Mouse (Mus musculus): ENCODE results near the gene Slc6a13.

Gene Slc6a13

GRCm38 (mm10) chr6:121299954-121300353, at the start of gene Slc6a13:
Gene Slc6a13 (plus strand): TSS chr6:121300227.
- TF ChIP-seq GATA4 (IDR thresholded peaks at IDR 0.05; ENCODE audit: insufficient replicate concordance, low read length), result no peak

GRCm38 (mm10) chr6:121250406-121250805, 49.6 kb upstream of the Slc6a13 start:
- no peak for TF ChIP-seq GATA4 (IDR thresholded peaks at IDR 0.05; ENCODE audit: insufficient replicate concordance, low read length)

DNA sequence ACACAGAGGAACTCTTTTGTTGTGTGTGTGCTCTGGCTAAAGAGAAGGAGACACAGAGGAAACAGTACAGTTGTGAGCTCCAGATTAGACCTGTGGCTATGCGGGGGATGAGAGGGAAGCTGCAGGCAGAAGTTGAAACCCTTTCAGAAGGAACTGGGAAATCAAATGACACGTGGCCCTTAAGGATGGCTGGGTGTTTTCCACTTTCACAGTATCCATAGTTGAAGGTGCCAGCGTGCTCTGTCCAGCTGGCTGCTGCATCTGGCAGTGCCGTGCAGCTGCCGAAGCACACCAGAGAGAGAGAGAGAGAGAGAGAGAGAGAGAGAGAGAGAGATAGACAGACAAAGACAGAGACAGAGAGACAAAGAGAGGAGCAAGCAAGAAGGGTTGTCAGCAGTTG, 48.8 kb upstream of the Slc6a13 start:
- no peak for TF ChIP-seq GATA4 (IDR thresholded peaks at IDR 0.05; ENCODE audit: insufficient replicate concordance, low read length)

DNA sequence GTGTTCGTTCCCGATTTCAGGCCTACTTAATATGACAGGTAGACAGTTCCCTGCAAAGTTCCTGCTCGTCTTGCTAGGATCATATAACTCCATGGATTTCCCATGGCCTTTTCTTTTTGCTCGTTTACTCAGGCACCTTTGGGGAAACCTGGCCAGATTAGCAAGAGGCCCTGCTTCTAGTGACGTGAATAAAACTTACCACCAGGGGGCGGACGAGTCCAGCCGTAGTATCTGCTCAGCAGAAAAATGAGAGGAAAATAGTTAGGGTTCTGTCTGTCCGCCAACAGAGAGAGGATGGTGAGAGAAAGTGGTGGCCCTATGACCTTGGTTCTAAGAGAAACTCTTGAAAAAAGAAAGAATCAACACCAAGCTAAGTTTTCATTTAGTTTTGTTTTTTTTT, 39.5 kb upstream of the Slc6a13 start:
- no peak for TF ChIP-seq GATA4 (IDR thresholded peaks at IDR 0.05; ENCODE audit: insufficient replicate concordance, low read length)

DNA sequence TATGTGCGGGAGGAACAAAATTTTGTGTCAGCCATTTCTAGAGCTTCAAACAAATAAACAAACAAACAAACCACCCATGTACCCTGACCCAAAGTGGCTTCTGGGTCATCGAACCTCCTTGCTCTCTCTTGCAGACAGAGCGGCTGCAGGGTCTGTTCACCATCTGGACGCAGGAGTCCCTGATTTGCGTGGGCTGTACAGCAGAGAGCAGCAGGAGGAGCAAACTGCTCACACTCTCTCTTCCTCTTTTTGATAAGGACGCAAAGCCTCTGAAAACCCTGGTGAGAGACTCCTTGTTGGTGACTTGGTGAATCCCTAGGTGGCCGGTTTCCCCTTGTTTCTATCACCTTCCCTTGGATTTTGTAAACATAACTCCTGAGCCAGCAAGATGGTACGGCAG, 38.8 kb upstream of the Slc6a13 start:
- TF ChIP-seq GATA4 (IDR thresholded peaks at IDR 0.05; ENCODE audit: insufficient replicate concordance, low read length), result no peak

DNA sequence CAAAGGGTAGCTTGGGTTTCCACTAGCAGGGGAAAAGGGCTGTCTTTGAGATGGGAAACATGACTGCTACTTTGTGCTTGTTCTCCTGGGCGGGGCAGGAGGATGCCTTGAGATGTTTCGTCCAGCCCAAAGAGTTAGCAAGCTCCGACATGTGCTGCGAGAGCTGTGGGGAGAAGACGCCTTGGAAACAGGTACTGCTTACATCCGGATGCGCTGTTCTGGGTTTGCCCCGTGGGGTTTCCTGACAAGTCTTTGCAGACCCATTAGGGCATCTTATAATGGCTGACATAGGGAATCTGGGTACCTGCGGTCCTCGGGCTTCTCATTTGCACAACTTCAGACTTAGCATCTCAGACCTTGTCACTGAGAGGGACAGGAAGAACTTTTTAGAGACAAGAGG, 38.0 kb upstream of the Slc6a13 start:
- TF ChIP-seq GATA4 (IDR thresholded peaks at IDR 0.05; ENCODE audit: insufficient replicate concordance, low read length), result no peak

- no peak for TF ChIP-seq GATA4 (IDR thresholded peaks at IDR 0.05; ENCODE audit: insufficient replicate concordance, low read length)
Measured at GRCm38 (mm10) chr6:121262496-121262895, 37.5 kb upstream of the Slc6a13 start.

GRCm38 (mm10) chr6:121270156-121270555, 29.9 kb upstream of the Slc6a13 start:
- no peak for TF ChIP-seq GATA4 (IDR thresholded peaks at IDR 0.05; ENCODE audit: insufficient replicate concordance, low read length)

- TF ChIP-seq GATA4 (IDR thresholded peaks at IDR 0.05; ENCODE audit: insufficient replicate concordance, low read length), result no peak
Measured at GRCm38 (mm10) chr6:121271707-121272074, 28.3 kb upstream of the Slc6a13 start.

GRCm38 (mm10) chr6:121272075-121272800, 27.8 kb upstream of the Slc6a13 start:
- TF ChIP-seq GATA4 (IDR thresholded peaks at IDR 0.05; ENCODE audit: insufficient replicate concordance, low read length), result no peak

DNA sequence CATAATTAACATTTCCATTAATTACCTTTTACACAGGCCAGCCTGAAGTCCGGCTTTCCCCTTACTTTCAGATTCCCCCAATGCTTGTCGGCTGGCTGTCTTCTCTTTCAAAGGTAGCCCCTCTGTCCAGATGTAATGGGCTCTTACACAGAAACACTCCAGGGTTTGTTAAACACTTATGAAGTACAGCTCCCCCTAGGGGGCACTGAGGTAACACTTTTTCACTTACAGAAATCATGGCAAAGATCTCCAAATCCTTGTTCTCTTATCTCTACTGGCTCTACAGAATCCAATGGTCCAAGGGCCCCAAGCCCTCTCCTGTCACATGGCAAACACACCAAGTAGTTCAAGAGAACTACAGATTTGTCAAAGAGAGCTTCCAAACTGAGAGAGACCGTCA, 25.7 kb upstream of the Slc6a13 start:
- TF ChIP-seq GATA4 (IDR thresholded peaks at IDR 0.05; ENCODE audit: insufficient replicate concordance, low read length), result no peak

DNA sequence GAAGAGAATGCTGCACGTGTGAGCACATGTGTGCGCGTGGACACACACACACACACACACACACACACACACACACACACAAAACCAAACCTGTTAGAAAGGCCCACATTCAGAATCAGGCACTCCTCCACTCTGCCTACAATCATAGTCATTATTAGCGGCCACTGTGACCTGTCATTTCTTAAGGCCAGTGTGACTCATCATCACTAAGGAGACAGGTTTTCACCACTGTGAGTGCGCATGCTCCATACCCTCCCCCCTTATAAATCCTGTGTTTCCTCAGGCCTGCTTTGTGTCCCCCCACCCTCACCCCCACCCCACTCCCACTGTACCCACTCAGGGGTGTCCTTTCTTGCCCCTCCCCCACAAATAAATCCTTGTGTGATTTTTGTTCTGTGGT, 15.9 kb upstream of the Slc6a13 start:
- no peak for TF ChIP-seq GATA4 (IDR thresholded peaks at IDR 0.05; ENCODE audit: insufficient replicate concordance, low read length)

GRCm38 (mm10) chr6:121299317-121299716, 710 bp upstream of the Slc6a13 start:
- TF ChIP-seq GATA4 (IDR thresholded peaks at IDR 0.05; ENCODE audit: insufficient replicate concordance, low read length), result no peak

DNA sequence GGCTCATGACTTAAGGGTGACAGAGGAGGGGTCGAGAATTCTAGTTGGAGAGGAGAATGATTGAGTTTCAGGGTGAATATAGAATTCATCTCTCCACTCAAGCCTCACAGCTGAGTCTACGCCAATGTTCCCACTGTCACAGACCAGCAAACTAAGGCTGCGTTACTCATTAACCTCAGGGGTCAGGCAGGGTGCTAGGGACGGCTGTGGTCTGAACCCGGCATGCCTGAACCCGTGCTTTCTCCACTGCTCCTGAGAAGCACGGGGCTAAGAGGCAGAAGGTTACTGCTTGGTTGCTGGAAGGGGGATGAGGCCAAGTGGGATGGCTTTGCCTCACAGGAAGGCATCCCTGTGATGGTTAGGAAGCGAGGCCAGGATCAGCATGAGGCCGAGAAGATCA, 477 bp downstream of the Slc6a13 start:
- no peak for TF ChIP-seq GATA4 (IDR thresholded peaks at IDR 0.05; ENCODE audit: insufficient replicate concordance, low read length)

DNA sequence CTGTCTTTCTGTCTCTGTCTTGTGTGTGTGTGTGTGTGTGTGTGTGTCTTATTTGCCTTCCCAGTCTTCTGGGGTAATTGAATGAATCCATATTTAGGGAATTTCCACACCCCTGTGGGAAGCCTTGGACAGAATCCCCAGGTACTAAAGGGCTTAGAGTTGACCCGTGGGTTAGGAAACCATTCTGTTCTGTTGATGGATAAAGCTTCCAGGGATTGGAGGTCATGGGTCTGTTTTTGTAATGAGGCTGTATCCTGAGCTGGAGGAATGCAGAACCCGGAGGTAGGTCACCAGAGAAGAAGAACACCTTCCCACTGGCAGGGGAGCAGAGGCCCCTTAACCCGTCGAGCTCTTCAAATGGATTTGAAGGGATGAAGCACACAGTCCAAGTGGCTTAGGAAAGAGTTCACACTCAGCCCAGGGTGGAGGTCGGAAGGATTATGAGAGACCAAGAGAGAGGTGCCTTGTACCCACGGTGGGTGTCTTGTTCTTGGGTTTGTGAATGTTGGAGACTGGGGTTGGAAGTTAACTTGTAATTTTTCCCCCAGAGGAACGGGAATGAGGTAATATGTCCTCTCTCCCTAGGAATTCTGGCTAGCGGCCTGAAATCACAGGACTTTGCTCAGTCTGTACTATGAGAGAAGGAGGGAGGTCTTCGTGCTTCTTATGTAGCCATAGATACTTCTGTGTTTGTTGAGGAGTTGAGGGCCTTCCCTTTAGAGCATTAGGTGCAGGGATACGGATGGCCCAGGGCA, 3.6 kb downstream of the Slc6a13 start:
- TF ChIP-seq GATA4 (IDR thresholded peaks at IDR 0.05; ENCODE audit: insufficient replicate concordance, low read length), result no peak

DNA sequence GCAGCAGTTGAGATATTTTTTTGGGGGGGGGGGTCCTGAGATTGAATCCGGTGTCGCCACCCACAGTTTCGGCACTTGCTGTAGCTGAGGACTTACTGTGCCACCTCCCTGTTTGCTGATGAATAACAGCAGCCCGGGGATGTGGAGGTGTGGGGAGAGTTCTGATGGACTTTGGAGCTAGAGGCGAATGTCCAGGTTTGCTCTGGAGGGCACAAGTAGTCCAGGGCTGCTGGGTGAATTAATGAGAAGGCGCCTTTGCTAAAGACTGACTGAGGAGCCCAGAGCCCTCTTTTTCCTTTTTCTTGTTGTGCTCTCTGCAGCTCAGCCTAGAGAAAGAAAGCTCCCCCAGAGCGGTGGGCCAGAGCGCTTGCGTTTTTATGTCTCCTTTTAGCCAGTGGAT, 4.6 kb downstream of the Slc6a13 start:
- no peak for TF ChIP-seq GATA4 (IDR thresholded peaks at IDR 0.05; ENCODE audit: insufficient replicate concordance, low read length)

DNA sequence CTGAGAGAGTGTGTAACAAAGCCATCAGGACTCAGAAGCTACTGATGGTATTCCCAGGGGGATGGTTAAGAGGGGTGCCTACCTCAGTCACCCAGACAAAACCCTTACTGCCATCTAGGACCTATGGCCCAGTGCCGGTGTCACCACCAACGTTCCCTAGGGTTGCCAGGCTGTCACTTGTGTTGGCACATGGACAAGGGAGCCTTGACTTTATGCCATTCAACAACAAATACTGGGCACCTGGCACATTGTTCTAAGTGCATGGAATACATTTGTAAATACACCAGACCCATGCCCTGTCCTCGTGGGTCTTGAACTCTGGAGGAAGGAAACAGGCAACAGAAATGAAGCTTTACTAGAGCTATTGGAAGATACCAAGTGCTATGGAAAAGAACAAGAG, 5.5 kb downstream of the Slc6a13 start:
- TF ChIP-seq GATA4 (IDR thresholded peaks at IDR 0.05; ENCODE audit: insufficient replicate concordance, low read length), result no peak
